Mouse (Mus musculus) bone marrow macrophage, adult 2 months (primary cell): ENCODE measurements around the gene Slc25a17.

ENCODE experiments used
- CTCF ChIP-seq: IDR thresholded peaks from 2 replicates; pipeline ENCODE4 v1.5.1; 2012; ENCODE audit warnings: low read depth, mild to moderate bottlenecking, low read length, moderate library complexity
- POLR2A ChIP-seq: IDR thresholded peaks from 2 replicates; pipeline ENCODE4 v1.6.1; 2012; ENCODE audit warnings: mild to moderate bottlenecking, low read depth, low read length, borderline replicate concordance

- no peak for TF ChIP-seq CTCF
- no peak for TF ChIP-seq POLR2A
Measured at GRCm38 (mm10) chr15:81341426-81341825, 19.2 kb downstream of the Slc25a17 start.
